Mouse (Mus musculus): ENCODE measurements at regions not wholly inside any gene's neighbourhood (a gene's known extent, or its start where the extent isn't known, plus 50 kb on each side); places are given as distances from the start of the nearest gene placed in this dataset.

DNA sequence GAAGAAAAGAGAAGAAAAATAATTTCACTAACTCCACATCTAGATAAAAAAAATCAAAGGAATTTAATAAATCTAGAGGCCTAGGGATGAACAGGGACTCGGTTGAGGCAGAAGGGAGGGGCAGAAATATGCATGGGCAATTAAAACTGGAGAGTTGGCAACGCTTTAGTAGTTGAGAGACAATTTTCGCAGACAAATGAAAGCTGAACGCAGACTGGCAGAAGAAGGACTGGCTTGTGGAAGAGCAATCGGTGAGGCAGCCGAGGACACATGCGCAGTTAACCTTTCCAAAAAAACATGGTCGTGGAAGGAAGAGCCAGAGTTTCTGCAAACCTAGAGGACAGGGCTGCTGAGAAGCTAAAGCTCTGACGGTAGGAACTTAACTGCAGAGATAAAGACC is 82.1 kb upstream of the Cav2 start:
- peak overlapping the region; percentile 87 for H3K27ac ChIP-seq
- 40% methylated on average over 9 of the region's 9 CpGs for WGBS
- DNase-seq = no peak
- TF ChIP-seq POLR2A (IDR thresholded peaks at IDR 0.05; ENCODE audit: insufficient read depth, low read depth, low read length) (peak; percentile 36; the same call in 1 of the 2 replicates), CTCF (IDR thresholded peaks at IDR 0.05) (no peak)
- H3K36me3 ChIP-seq (ENCODE audit: control insufficient read depth, insufficient read depth, low read length) = peaks cover 4% of the 10 kb centered on the region; the same call in 1 of the 2 replicates
- peak overlapping the region; percentile 16 for H3K4me3 ChIP-seq
- peak overlapping the region; percentile 56 for H3K9ac ChIP-seq (ENCODE audit: low read depth, low read length)
- H3K79me2 ChIP-seq (replicated peaks; ENCODE audit: control insufficient read depth, insufficient read depth, low read length) = no peaks in the 10 kb centered on the region
- H3K27me3 ChIP-seq (ENCODE audit: control insufficient read depth, insufficient read depth, low read length) = 0 out of 2 replicates have a peak, but pooled peaks cover 2% of the 10 kb centered on the region
- intact Hi-C loops (cut with DNase I) = loop anchor here (1.0 to 2.0 kb wide), 2 partner anchors 26 to 82 kb away; partner anchors contain the start of gene Cav2
- peaks cover 3% of the 10 kb centered on the region for H3K4me1 ChIP-seq (ENCODE audit: control insufficient read depth, insufficient read depth, low read length)

DNA sequence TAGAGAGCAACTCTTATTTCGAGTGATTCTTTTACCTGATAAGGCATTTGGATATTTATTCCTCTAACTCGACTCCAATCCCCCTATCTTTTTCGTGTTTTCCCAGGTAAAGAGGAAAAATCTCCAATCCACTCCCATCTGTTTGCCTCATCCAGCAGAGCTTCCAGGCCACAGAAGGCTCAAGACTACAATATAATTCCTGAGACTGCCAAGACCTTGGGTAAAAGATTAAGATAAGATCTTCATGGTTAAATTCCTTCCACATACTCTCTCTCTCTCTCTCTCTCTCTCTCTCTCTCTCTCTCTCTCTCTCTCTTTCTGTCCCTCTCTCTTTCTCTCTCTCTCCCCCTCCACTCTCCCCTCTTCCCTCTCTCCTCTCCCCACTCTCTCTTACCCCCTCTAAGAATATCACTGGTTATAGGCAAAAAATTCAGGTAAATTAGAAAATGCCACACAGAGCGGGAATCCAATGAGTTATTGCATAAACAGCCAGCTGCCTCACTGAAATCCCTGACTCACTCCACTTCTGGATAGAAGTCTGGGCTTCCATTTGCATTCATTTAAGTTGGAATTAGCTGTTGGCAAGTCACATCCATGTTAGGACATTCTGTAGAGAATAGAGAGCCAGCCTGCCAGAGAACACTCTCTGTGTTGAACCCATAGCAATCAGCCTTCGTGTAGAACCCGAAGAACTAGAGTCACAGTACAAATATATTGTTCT is 78.9 kb upstream of the Cav2 start:
- no peak for DNase-seq
- H3K79me2 ChIP-seq (replicated peaks; ENCODE audit: control insufficient read depth, insufficient read depth, low read length) = no peaks in the 10 kb centered on the region
- intact Hi-C loops (cut with DNase I) = no loop called here
- no peaks in the 10 kb centered on the region; the same call in 1 of the 2 replicates for H3K4me1 ChIP-seq (ENCODE audit: control insufficient read depth, insufficient read depth, low read length)
- TF ChIP-seq POLR2A (IDR thresholded peaks at IDR 0.05; ENCODE audit: insufficient read depth, low read depth, low read length) (no peak), EP300 (IDR thresholded peaks at IDR 0.05; ENCODE audit: insufficient read depth, low read depth, low read length) (no peak), CTCF (IDR thresholded peaks at IDR 0.05) (no peak)
- no peaks in the 10 kb centered on the region for H3K27me3 ChIP-seq (ENCODE audit: control insufficient read depth, insufficient read depth, low read length)
- 64% methylated on average over 6 of the region's 6 CpGs for WGBS
- no peak overlapping the region for H3K9ac ChIP-seq (ENCODE audit: low read depth, low read length)
- no peak overlapping the region for H3K4me3 ChIP-seq
- H3K36me3 ChIP-seq (ENCODE audit: control insufficient read depth, insufficient read depth, low read length) = peaks cover 2% of the 10 kb centered on the region; the same call in 1 of the 2 replicates
- H3K27ac ChIP-seq = no peak overlapping the region

DNA sequence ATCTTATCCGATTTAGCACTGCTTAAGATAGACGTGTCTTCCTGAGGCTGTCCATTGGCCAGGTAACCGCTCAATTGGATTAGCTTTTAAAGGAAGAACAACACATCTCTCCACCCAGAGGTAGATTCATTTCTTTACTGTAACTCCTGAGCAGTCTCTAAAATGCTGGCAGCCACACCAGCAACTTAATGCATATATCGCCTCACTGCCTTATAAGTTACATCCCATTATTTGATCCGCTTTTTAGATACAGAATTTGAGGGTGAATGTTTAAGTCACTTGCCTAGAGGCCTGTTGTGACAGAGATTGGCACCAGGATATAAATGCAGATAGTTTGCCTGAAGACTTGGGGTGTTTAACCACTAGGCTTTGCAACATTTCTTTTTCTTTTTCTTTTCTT is 77.7 kb upstream of the Cav2 start:
- no peaks in the 10 kb centered on the region for H3K36me3 ChIP-seq (ENCODE audit: control insufficient read depth, insufficient read depth, low read length)
- no peaks in the 10 kb centered on the region for H3K27me3 ChIP-seq (ENCODE audit: control insufficient read depth, insufficient read depth, low read length)
- no peak for DNase-seq
- no peak overlapping the region for H3K27ac ChIP-seq
- intact Hi-C loops (cut with DNase I) = no loop called here
- no peaks in the 10 kb centered on the region; the same call in 1 of the 2 replicates for H3K4me1 ChIP-seq (ENCODE audit: control insufficient read depth, insufficient read depth, low read length)
- WGBS = 93% methylated on average over 5 of the region's 5 CpGs
- H3K4me3 ChIP-seq = no peak overlapping the region
- no peaks in the 10 kb centered on the region for H3K79me2 ChIP-seq (replicated peaks; ENCODE audit: control insufficient read depth, insufficient read depth, low read length)
- no peak for TF ChIP-seq CTCF (IDR thresholded peaks at IDR 0.05)
- TF ChIP-seq EP300 (IDR thresholded peaks at IDR 0.05; ENCODE audit: insufficient read depth, low read depth, low read length) = no peak
- TF ChIP-seq POLR2A (IDR thresholded peaks at IDR 0.05; ENCODE audit: insufficient read depth, low read depth, low read length) = no peak
- H3K9ac ChIP-seq (ENCODE audit: low read depth, low read length) = no peak overlapping the region

DNA sequence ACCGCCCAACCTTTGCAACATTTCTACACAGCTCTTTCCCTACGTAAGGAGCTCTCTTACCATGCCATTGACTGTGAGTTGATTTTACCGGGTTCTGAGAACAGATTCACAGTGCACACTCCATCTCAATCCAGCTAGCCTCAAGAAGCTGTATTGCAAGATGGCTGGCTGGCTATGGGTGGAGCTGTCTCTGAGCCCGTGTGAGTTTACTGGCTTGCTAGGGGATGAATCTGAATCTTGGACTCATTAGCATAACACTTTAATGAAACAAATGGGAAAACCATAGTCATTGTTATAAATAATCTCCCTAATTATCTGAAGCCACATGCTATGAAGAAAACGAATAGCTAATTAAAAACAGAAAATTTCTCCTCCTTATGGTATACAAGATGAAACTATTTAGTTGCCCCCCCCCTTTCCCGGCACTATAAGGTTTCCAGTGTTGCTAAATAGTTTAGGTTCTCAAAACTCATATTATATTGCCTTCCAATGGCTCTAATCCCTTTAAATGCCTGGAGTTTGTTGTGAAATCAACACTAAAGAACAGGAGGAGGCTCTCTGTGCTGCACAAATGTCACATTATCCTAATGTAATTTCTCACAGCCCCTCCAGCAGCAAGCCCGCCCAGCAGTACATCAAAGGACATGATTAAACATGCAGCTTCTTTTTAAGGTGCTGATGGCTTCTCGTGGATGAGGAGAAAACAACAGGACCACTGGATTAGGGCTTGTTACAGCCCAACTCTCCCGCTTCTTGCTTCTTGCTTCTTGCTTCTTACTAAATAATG is 76.9 kb upstream of the Cav2 start:
- Histone ChIP-seq H3K4me1 (ENCODE audit: control insufficient read depth, insufficient read depth, low read length) (no peaks in the 10 kb centered on the region; the same call in 1 of the 2 replicates), H3K27ac (no peak overlapping the region), H3K4me3 (no peak overlapping the region), H3K79me2 (replicated peaks; ENCODE audit: control insufficient read depth, insufficient read depth, low read length) (no peaks in the 10 kb centered on the region), H3K27me3 (ENCODE audit: control insufficient read depth, insufficient read depth, low read length) (no peaks in the 10 kb centered on the region), H3K9ac (ENCODE audit: low read depth, low read length) (no peak overlapping the region), H3K36me3 (ENCODE audit: control insufficient read depth, insufficient read depth, low read length) (no peaks in the 10 kb centered on the region)
- TF ChIP-seq POLR2A (IDR thresholded peaks at IDR 0.05; ENCODE audit: insufficient read depth, low read depth, low read length) = no peak
- no peak for TF ChIP-seq CTCF (IDR thresholded peaks at IDR 0.05)
- no peak for TF ChIP-seq EP300 (IDR thresholded peaks at IDR 0.05; ENCODE audit: insufficient read depth, low read depth, low read length)
- WGBS = 90% methylated on average over 9 of the region's 9 CpGs
- intact Hi-C loops (cut with DNase I) = no loop called here
- no peak for DNase-seq

DNA sequence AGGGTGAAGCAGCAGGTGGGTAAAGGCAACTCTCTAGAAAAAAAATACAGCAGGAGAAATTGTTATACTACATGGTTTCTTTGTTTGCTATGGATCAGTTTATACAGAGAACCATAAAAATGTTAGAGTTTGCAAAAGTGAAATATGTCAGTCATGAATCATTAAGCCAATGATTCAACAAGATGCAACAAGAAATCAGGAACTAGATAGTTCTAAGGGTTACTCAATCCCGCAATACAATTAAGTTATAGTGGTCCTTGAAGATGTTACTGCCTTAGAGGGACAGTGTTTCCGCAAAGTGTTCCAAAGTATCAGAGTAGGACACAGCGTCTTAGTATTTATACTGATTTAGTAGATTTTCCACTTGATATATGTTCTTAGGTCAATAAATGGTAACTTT is 74.1 kb upstream of the Cav2 start:
- Histone ChIP-seq H3K4me1 (ENCODE audit: control insufficient read depth, insufficient read depth, low read length) (peaks cover 6% of the 10 kb centered on the region), H3K9ac (ENCODE audit: low read depth, low read length) (no peak overlapping the region), H3K79me2 (replicated peaks; ENCODE audit: control insufficient read depth, insufficient read depth, low read length) (no peaks in the 10 kb centered on the region), H3K4me3 (no peak overlapping the region), H3K36me3 (ENCODE audit: control insufficient read depth, insufficient read depth, low read length) (no peaks in the 10 kb centered on the region), H3K27me3 (ENCODE audit: control insufficient read depth, insufficient read depth, low read length) (no peaks in the 10 kb centered on the region), H3K27ac (no peak overlapping the region)
- no peak for DNase-seq
- TF ChIP-seq EP300 (IDR thresholded peaks at IDR 0.05; ENCODE audit: insufficient read depth, low read depth, low read length) (no peak), POLR2A (IDR thresholded peaks at IDR 0.05; ENCODE audit: insufficient read depth, low read depth, low read length) (no peak), CTCF (IDR thresholded peaks at IDR 0.05) (no peak)
- intact Hi-C loops (cut with DNase I) = no loop called here
- 95% methylated on average over 3 of the region's 3 CpGs for WGBS

DNA sequence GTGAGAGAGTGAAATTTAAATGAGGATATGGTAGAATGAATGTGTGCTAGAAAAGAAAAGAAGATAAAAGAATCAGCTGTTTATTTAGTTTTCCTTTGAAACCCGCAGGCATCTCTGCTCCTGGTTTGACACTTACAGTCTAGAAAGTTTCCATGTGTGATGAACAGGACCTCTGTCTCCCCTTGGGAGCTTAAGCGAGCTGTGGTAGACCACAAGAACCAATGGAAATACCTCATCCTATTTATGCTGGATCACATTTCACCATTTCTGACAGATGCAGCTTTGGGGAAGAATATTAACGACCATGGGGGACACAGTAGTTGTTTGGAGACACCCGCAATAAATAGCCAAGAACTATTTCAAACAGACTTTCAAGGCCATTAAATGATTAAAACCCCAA is 71.2 kb upstream of the Cav2 start:
- Histone ChIP-seq H3K27me3 (ENCODE audit: control insufficient read depth, insufficient read depth, low read length) (no peaks in the 10 kb centered on the region), H3K27ac (peak overlapping the region; percentile 38), H3K4me1 (ENCODE audit: control insufficient read depth, insufficient read depth, low read length) (peaks cover 6% of the 10 kb centered on the region), H3K79me2 (replicated peaks; ENCODE audit: control insufficient read depth, insufficient read depth, low read length) (no peaks in the 10 kb centered on the region), H3K36me3 (ENCODE audit: control insufficient read depth, insufficient read depth, low read length) (no peaks in the 10 kb centered on the region), H3K9ac (ENCODE audit: low read depth, low read length) (no peak overlapping the region), H3K4me3 (no peak overlapping the region)
- no peak for DNase-seq
- TF ChIP-seq POLR2A (IDR thresholded peaks at IDR 0.05; ENCODE audit: insufficient read depth, low read depth, low read length) (no peak), CTCF (IDR thresholded peaks at IDR 0.05) (no peak), EP300 (IDR thresholded peaks at IDR 0.05; ENCODE audit: insufficient read depth, low read depth, low read length) (no peak)
- WGBS = 46% methylated on average over 4 of the region's 4 CpGs
- intact Hi-C loops (cut with DNase I) = no loop called here
